Mouse (Mus musculus) gastrocnemius, postnatal 10 days (tissue): Measurements from ENCODE around the gene Ptrh1. TPM values are rescaled to one million over a fixed set of nuclear protein-coding genes. Genes with fewer than 3 reads are reported as not detected.

ENCODE experiments used
- DNase-seq: peaks from one replicate; pipeline ENCODE4 v3.0.0; 2021; ENCODE audit warnings: mixed read lengths
- total RNA-seq, 2 experiments: library from RNA; stranded (reverse); gene quantifications; 2 replicates each; pipeline ENCODE4 v1.2.3; 2021

Gene Ptrh1
- total RNA-seq, 2 experiments from 2014 or later, result 2.3 to 2.7 TPM

- DNase-seq, result no peak
These were observed 18.9 kb upstream of the Ptrh1 start for GRCm38 (mm10) chr2:32756674-32757055.

GRCm38 (mm10) chr2:32757056-32757845, 18.3 kb upstream of the Ptrh1 start, which contains the start of gene Tor2a:
Gene Tor2a, plus strand, starts transcription at chr2:32757234.
- DNase-seq, result peak; percentile 95

DNA sequence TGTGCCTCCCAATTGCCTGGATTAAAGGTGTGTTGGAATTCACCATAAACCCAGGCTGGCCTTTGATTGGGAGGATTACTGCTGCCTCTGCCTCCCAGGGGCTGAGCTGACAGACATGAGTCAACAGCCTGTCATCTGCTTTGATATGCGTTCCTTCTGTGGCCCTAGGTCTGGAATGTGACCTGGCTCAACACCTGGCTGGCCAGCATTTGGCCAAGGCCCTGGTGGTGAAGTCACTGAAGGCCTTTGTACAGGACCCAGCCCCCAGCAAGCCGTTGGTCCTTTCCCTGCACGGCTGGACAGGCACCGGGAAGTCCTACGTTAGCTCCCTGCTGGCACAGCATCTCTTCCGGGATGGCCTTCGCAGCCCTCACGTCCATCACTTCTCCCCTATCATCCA, 17.1 kb upstream of the Ptrh1 start:
- DNase-seq, result no peak

DNA sequence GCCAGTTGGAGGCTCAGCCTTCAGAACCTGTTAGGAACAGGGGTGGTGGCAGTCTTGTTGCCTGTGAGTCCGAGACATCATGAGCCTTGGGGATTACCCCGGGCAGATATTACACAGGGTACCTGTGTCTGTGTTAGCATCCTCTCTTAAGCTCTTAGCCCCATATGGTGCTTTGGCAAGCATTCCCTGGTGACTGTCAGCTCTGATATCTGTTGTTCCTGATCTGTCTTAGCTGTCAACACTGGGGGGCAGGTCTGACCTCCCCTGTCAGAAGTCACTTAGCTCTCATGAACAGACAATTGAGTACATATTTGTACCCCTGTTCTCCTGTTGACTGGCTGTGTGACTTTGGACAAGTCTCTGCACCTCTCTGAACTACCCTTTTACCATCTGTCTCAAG, 16.6 kb upstream of the Ptrh1 start:
- no peak for DNase-seq

DNA sequence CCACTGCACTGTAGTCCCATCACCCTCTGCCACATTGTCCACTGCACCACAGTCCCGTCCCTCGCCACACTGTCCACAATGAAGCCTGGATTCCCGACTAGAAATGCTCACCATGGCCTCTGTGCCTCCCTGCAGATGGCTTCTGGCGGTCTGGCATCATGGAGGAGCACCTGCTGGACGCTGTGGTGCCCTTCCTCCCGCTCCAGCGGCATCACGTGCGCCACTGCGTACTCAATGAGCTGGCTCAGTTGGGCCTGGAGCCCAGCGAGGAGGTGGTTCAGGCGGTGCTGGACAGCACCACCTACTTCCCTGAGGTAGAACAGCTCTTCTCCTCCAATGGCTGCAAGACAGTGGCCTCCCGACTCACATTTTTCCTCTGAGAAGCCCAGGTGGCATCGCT, 14.2 kb upstream of the Ptrh1 start:
- no peak for DNase-seq

- DNase-seq, result no peak
These were observed 13.7 kb upstream of the Ptrh1 start for GRCm38 (mm10) chr2:32761859-32762258.

DNA sequence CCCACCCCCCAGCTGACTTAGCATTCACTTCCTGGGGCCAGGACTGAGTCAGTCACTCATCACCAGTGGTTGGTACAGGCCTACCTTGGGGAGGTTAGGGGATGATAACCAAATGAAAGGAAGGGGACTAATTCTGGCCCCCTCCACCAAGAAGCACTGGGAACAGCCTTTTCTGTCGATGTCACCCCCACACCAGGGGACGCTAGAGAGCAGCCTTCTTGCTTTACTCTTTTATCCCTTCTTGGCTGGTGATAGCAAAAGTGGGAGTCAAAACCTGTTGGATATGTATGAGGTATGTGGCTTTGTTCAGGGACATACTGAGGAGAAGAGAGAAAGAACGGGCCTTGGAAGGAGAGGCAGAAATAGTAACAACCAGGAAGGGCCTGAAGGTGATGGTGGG, 12.2 kb upstream of the Ptrh1 start:
- DNase-seq, result no peak

GRCm38 (mm10) chr2:32767241-32767640, 8.3 kb upstream of the Ptrh1 start:
- DNase-seq, result no peak

DNA sequence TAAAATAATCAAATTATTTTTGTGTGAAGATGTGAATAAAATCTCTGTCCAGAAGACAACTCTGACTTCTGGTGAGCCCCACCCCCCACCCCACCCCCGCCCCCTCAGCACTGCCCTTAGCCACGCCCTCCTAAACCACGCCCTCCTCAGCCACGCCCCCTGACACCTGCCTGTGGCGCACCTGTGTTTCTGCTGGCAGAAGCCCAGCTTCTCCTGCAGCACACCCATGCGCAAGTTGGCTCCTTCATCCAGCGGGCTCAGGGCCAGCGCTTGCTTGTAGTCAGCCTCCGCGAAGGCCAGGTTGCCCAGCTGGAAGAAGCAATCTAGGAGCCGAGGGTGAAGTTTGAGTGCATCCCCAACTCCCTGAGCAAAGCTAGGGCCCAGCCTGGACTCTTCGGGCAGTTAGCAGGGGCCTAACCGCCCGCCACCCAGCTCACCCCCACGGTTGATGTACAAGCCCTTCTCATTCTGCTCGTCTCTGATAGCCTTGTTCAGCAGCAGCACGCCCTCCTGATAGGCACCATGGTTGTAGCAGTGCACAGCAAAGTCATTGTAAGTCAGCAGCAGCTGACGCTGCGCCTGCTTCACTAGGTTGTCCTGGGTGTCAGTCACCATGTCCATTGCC, 6.8 kb upstream of the Ptrh1 start:
- no peak for DNase-seq

GRCm38 (mm10) chr2:32769327-32770085, 6.1 kb upstream of the Ptrh1 start:
- DNase-seq, result no peak

- no peak for DNase-seq
These were observed 3.7 kb upstream of the Ptrh1 start for GRCm38 (mm10) chr2:32771886-32772285.

DNA sequence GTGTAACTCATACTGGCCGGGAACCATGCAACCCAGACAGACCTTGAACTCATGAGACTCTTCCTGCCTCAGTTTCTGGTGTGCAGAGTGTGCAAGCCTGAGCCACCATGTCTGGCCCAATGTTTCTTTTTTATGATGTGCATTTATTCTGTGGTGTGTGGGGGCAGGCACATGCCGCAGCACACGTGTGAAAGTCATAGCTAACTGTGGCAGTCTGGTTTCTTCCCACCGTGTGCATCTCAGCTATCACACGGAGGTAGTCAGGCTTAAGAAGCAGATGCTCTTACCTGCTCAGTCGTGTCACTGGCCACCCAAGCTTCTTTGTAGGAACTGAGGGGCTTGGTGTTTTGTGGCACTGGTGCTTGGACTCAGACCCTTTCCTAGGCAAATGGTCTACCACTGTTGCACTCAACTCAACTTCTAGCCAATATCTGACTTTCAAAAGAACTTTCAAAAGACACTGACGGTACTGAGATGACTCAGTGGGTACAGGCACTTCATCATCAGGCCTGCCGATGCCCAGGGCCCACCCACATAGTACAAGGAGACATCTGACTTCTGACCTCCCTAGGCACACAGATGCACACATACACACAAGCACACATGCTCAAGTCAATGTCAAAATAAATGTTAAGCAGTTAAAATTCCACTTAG, 2.8 kb upstream of the Ptrh1 start:
- DNase-seq, result no peak

- DNase-seq, result no peak
These were observed 606 bp downstream of the Ptrh1 start for GRCm38 (mm10) chr2:32776192-32776591.

GRCm38 (mm10) chr2:32778081-32778480, 2.5 kb downstream of the Ptrh1 start:
- no peak for DNase-seq

GRCm38 (mm10) chr2:32779131-32779530, 3.5 kb downstream of the Ptrh1 start:
- DNase-seq, result peak; percentile 76

GRCm38 (mm10) chr2:32779714-32780113, 4.1 kb downstream of the Ptrh1 start:
- no peak for DNase-seq

- DNase-seq, result no peak
These were observed 6.1 kb downstream of the Ptrh1 start for GRCm38 (mm10) chr2:32781710-32782109.

DNA sequence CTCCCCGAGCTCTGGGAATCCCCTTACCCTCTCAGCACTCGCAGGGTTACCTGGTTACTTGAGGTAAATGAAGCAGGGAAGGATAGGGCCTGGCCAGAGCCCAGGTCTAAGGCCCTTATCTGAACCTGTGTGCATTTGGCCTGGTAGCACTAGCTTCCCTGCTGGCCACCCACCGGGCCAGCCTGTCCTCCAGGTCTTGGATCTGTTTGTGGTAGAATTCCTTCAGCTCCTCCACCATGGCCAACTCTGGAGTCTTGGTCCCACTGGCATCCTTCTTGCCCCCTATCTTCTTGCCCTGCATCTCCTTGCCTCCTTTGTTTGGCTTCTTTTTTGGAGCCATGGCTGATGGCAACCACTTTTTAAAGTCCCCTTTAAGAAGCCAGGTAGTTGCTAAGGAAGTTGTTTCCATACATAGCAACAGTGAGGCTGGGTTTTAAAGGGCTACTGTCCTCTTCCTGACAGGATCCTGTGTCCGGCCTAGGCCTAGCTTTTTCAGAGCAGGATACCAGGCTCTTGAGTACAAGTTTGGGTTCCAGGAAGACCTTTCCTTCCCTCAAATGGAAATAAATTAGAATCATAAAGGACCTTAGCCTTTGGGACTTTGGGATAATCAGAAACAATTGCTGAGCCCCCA, 8.6 kb downstream of the Ptrh1 start, which contains the start of gene Cfap157:
Cfap157 (minus strand) TSS at position 381 of the 634 bp plus-strand sequence.
- DNase-seq, result no peak

GRCm38 (mm10) chr2:32787176-32787575, 11.6 kb downstream of the Ptrh1 start:
- no peak for DNase-seq

DNA sequence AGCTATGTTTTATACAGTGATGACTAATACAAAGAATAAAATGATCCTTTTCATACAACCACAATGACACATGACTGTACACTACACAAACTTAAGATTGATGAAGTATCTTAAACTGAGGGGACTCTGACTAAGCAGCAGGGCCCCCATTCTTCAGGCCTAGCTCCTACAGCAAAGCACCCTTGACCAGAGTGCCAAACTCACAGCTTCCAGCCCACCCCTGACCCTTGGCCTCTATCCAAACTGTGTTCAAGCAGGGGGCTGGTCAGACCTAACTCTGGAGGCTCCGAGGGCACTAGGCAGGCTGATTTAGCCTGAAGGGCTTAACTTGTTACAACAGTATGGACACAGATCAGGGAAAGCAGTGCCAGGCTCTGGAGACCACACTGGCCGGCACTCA, 13.0 kb downstream of the Ptrh1 start:
- no peak for DNase-seq

GRCm38 (mm10) chr2:32791297-32791696, 15.7 kb downstream of the Ptrh1 start:
- peak; percentile 48 for DNase-seq
